Mouse (Mus musculus) bone marrow macrophage, adult 2 months (primary cell): ENCODE data around the gene Zbtb11. TPM values are rescaled to one million over a fixed set of nuclear protein-coding genes. Genes with fewer than 3 reads are reported as not detected.
A peak's percentile ranks its signal among the peaks of the same experiment; 100 is the strongest.

Experiments
- H3K27ac ChIP-seq: 2 replicates; pipeline ENCODE4 v1.5.1; 2012; ENCODE audit warnings: low read depth, low read length; ENCODE audit not compliant: insufficient read depth
- H3K4me1 ChIP-seq: 2 replicates; pipeline ENCODE4 v1.6.1; 2012; ENCODE audit warnings: low read length; ENCODE audit not compliant: control insufficient read depth, insufficient read depth
- H3K4me3 ChIP-seq: 2 replicates; pipeline ENCODE4 v1.5.1; 2012; ENCODE audit warnings: mild to moderate bottlenecking, low read length, moderate library complexity; ENCODE audit not compliant: insufficient read depth
- CTCF ChIP-seq: IDR thresholded peaks from 2 replicates; pipeline ENCODE4 v1.5.1; 2012; ENCODE audit warnings: low read depth, mild to moderate bottlenecking, low read length, moderate library complexity
- POLR2A ChIP-seq: IDR thresholded peaks from 2 replicates; pipeline ENCODE4 v1.6.1; 2012; ENCODE audit warnings: mild to moderate bottlenecking, low read depth, low read length, borderline replicate concordance
- polyA plus RNA-seq: library from polyadenylated mRNA; stranded (reverse); fragments of >200 nt; gene quantifications from 2 replicates; pipeline ENCODE4 v1.2.4, GENCODE M21; 2012; ENCODE audit not compliant: missing spikeins, insufficient read depth, insufficient read length

Zbtb11 gene
- polyA plus RNA-seq, 1 experiment = 13.4 TPM

DNA sequence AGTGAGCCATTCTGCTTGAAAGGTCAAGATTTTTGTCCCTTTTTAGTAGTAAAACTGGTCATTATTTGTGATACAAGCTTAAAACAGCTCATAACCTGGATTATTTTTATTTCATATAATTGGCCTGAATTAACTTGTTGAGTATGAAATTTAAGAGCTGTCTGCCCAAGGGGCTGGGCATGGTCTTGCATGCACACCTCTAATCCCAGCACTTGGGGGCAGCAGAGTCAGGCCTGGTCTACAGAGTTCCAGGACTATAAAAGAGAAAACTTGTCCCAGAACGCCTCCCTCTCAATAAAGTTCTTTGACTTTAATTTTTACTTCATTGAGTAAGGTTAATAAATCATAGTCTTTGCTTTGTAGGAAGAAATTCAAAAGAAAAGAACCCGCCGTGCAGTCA lies 4.5 kb upstream of the Zbtb11 start:
- TF ChIP-seq CTCF (no peak), POLR2A (no peak)

DNA sequence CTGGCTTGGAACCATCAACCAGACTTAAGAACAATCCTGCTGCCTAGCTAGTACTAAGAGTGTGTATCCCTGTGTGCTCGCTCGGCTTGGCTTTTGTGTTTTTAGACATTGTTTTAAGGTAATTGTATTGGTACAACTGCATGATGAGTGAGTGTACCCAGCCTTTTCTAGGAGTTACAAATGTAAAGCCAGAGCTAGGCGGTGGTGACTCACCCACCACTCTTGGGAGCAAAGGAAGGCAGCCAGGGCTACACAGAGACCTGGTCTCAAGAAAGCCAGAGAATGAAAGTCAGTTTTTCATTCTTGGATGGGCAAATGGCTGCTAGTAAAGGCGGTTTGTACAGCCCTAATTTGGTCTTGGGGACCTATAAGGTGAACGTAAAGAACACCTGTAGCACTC lies 3.3 kb upstream of the Zbtb11 start:
- TF ChIP-seq CTCF (no peak), POLR2A (no peak)
- H3K4me1 ChIP-seq = peaks cover 10% of the 10 kb centered on the region; the same call in 1 of the 2 replicates
- H3K4me3 ChIP-seq = no peak overlapping the region
- no peak overlapping the region for H3K27ac ChIP-seq

More for the DNA sequence above, 4.5 kb upstream of the Zbtb11 start:
- H3K27ac ChIP-seq = no peak overlapping the region
- H3K4me1 ChIP-seq = peaks cover 12% of the 10 kb centered on the region; the same call in 1 of the 2 replicates
- no peak overlapping the region for H3K4me3 ChIP-seq

DNA sequence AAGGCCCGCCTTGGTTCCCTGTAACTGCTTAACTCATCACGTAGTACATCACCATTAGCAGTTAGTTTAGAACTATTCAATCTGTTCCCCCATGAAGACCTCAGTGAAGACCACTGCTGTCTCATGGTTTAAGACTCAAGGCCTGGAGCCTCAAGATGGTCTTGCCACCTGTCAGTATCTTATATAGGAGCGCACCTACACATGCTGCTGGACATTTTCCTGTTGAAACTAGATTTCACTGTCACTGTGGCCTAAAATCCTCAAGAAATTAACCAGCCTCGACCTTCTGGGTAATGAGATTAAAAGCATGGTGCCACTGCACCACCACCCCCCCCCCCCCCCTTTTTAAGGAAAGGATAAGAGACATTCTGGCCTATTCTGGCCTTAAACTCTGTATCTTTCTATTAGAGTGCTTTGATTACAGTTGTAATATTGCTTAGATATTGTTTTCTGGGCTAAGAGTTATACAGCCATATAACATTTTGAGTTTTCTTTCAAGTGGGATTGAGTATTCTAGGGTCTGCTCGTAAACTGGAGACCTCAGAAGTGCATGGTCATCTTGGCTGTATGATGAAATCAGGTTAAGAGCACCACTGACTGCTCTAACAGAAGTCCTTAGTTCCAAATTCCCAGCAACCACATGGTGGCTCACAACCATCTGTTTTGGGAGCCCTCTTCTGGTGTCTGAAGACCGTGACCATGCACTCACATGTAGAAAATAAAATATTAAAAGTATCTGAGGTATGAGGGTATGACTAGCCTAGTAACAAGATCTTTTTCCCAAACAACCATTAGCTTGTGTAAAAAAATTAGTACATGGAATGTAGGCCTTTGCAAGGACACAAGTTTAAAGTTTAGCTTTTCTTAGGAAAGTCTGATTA lies 1.7 kb upstream of the Zbtb11 start:
- TF ChIP-seq POLR2A (no peak), CTCF (no peak)
- Histone ChIP-seq H3K4me3 (no peak overlapping the region), H3K27ac (no peak overlapping the region), H3K4me1 (peaks cover 14% of the 10 kb centered on the region)

DNA sequence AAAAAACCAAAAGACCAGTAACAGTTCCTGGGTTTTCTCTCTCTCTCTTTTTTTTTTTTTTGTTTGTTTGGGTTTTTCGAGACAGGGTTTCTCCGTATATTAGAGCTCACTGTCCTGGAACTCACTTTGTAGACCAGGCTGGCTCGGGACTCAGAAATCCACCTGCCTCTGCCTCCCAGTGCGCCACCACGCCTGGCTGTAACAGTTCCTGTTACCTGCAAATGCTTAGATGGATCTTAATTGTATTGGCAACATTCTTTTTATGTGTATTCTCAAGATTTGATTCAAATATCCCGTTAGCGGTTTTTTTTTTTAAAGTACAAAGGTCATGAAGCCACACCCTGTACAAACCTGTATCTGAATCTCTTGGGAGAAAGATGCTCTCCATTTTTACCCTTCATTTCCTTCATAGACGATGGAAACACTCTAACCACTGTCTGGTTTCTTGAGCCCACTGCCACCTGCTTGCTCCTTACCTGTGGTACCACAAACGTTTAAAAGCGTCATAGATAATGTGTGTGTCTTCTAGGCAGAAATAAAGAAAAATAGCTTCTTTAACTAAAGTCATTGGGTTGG lies 969 bp upstream of the Zbtb11 start:
- TF ChIP-seq CTCF (no peak), POLR2A (no peak)
- Histone ChIP-seq H3K4me1 (peaks cover 14% of the 10 kb centered on the region), H3K27ac (peak overlapping the region; percentile 46), H3K4me3 (peak overlapping the region; percentile 100)

DNA sequence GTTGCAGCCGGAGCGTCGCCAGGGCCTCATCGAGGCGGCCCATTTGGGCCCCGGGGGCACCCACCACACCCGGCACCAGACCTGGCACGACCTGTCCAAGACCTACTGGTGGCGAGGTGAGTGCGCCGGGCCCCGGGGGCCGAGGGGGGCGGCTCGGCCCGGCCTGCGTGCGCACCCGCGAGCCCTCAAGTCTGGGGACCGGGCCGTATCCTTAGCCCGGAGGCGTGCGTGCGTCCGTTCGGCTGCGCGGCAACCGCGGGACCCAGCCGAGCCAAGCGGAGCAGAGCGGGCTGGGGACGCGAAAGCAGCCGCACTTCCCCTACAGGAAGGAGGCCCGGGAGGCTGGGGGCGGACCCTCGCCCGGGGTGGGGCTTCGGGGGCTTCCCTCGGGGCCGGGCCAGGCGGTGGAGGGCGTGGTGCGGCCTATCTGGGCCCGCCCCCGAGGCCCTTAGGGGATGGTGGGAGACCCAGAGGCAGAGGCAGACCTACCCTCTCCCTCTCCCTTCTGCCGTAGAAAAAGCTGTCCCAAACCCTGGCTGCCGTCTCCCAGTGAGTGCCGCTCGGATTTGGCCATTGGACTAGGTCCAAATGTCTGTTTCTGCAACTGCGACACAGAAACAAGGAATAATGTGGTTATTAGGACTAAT lies 696 bp downstream of the Zbtb11 start:
- H3K27ac ChIP-seq = peak overlapping the region; percentile 70
- peak overlapping the region; percentile 100 for H3K4me3 ChIP-seq
- peaks cover 18% of the 10 kb centered on the region for H3K4me1 ChIP-seq
- TF ChIP-seq POLR2A (no peak), CTCF (no peak)

DNA sequence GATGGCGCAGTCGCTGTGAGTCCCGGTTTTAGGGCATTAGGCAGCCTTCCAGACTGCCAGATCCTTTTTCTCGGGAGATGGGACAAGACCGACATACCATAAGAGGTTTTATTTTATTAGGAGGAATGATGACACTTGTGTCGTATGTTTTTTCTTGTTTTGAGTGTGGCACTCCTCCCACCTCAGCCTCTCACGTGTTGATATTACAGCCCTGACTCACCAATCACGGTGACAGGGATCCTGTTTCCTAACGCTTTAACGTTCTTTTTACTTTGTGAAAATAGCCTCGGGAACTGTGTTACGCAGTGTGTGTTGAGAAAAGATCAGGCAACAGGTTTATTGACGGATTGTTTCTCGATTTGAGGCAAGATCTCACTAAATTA lies 1.2 kb downstream of the Zbtb11 start:
- Histone ChIP-seq H3K27ac (peak overlapping the region; percentile 42), H3K4me3 (peak overlapping the region; percentile 100)

DNA sequence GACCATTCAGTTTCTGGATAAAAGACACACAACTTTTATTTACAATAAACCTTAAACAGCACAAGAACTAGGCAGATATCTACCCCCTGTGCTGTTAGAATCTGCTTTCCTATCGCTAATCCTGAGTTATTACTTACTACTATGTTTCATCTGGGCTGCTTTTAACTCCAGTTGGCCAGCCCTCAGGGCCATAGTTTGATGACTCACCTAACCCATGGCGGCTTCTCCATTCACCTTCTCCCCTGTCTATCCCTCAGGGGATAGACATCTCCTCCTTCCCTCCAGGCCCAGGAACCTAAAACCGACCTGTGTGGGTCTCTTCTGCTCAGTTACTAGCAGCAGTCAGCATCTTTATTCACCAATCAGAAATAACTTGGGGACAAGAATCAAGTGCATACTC lies 12.3 kb downstream of the Zbtb11 start:
- no peak overlapping the region for H3K4me3 ChIP-seq
- peaks cover 3% of the 10 kb centered on the region; the same call in 1 of the 2 replicates for H3K4me1 ChIP-seq
- TF ChIP-seq POLR2A (no peak), CTCF (no peak)
- no peak overlapping the region for H3K27ac ChIP-seq

More for the DNA sequence above, 1.2 kb downstream of the Zbtb11 start:
- H3K4me1 ChIP-seq = peaks cover 18% of the 10 kb centered on the region
- no peak for TF ChIP-seq POLR2A
- TF ChIP-seq CTCF = no peak

DNA sequence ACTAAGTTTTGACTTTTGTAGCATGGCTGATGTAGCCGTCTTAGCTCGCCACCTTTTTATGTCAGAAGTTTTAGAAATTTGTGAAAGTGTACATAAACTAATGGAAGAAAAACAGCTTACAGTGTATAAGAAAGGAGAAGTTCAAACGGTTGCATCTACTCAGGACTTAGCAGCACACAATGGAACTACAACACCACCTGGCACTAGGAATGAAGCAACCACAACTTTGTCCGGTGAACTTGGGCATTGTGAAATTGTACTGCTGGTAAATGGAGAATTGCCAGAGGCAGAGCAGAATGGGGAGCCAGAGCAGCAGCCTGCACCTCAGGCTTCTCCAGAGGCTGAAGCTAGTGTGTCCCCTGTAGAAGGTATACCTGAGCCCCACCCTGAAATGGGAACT lies 16.6 kb downstream of the Zbtb11 start:
- TF ChIP-seq CTCF (no peak), POLR2A (no peak)
- Histone ChIP-seq H3K4me3 (no peak overlapping the region), H3K4me1 (peaks cover 3% of the 10 kb centered on the region; the same call in 1 of the 2 replicates), H3K27ac (no peak overlapping the region)

DNA sequence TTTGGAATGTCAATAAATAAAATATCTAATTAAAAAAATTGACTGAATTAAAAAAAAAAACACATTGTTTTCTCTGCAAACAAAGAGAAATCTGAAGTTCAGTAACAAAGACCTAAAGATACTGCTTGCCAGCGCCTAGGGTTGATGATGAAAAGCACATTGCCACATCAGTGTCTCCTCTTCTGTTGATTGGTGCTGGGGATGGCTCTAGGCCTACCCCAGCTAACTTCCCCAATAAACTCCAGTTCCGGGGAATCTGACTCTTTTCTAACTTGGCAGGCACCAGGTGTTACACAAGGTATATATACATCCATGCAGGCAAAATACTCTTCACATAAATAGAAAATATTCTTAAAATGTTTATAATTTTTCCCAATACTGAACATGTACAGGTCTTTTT lies 20.6 kb downstream of the Zbtb11 start:
- no peak overlapping the region for H3K4me3 ChIP-seq
- no peak overlapping the region for H3K27ac ChIP-seq
- H3K4me1 ChIP-seq = peaks cover 3% of the 10 kb centered on the region; the same call in 1 of the 2 replicates
- no peak for TF ChIP-seq POLR2A
- no peak for TF ChIP-seq CTCF
